Comparison of ENCODE assay signal across 9 mouse cellular contexts in genomic region chr11:116653709-116654221, GRCm38 (mm10). TPM values are rescaled to one million over a fixed set of nuclear protein-coding genes. Genes with fewer than 3 reads are reported as not detected.
DNase-seq lines count a peak whose midpoint lies in the region; ATAC-seq lines count a peak whose summit lies in the region.
"Had no signal": no experiment of that assay in that cellular context is flagged by ENCODE, and none has a peak within 500 bp of the region (broad histone marks: within the 10 kb centered on the region; RNA-seq: fewer than 3 reads in every experiment).

No protein-coding gene starts in this region.

- 0 out of 2 replicates have a peak, but pooled peaks have one; percentile 6 for ATAC-seq in kidney, embryonic 14.5 days (ENCODE audit: low FRiP score, low TSS enrichment)
- no peak for ATAC-seq in embryonic facial prominence, embryonic 12.5 days (ENCODE audit: insufficient number of reproducible peaks, insufficient read depth, low FRiP score, low TSS enrichment)
- ATAC-seq in hindbrain, embryonic 11.5 days (ENCODE audit: low FRiP score), result no peak
- no peak for ATAC-seq in liver, embryonic 15.5 days (ENCODE audit: insufficient read depth)
- no peak for ATAC-seq in megakaryocyte progenitor cell, adult 5-6 weeks (replicated peaks; ENCODE audit: poor library complexity)
- ATAC-seq: Patski had no signal

- peak overlapping the region; percentile 54 for H3K4me3 ChIP-seq in kidney, embryonic 14.5 days (ENCODE audit: low read length)
- peak overlapping the region; percentile 48 for H3K4me3 ChIP-seq in embryonic facial prominence, embryonic 12.5 days
- H3K4me3 ChIP-seq in hindbrain, embryonic 11.5 days (ENCODE audit: low read depth, low read length), result peak overlapping the region; percentile 32
- peak overlapping the region; percentile 38 for H3K4me3 ChIP-seq in liver, embryonic 15.5 days (replicated peaks)

- no peak overlapping the region for H3K27ac ChIP-seq in kidney, embryonic 14.5 days (ENCODE audit: low read depth, low read length)
- no peak overlapping the region for H3K27ac ChIP-seq in embryonic facial prominence, embryonic 12.5 days
- H3K27ac ChIP-seq in hindbrain, embryonic 11.5 days (ENCODE audit: low read depth, low read length), result no peak overlapping the region
- no peak overlapping the region for H3K27ac ChIP-seq in liver, embryonic 15.5 days (replicated peaks)

- no peak for DNase-seq in kidney, adult 9 months
- DNase-seq in adrenal gland, postnatal 10 days, result peak; percentile 66
- peak; percentile 64 for DNase-seq in hindbrain, embryonic 11.5 days (ENCODE audit: low spot score)
- DNase-seq in right cerebral cortex, postnatal 10 days (ENCODE audit: low spot score in 2 of 2), result peak; percentile 65 to 73

- peak overlapping the region; percentile 66 for H3K9ac ChIP-seq in kidney, embryonic 14.5 days (ENCODE audit: low read depth, low read length)
- peak overlapping the region; percentile 63 for H3K9ac ChIP-seq in embryonic facial prominence, embryonic 12.5 days
- peak overlapping the region; percentile 32; the same call in 1 of the 2 replicates for H3K9ac ChIP-seq in hindbrain, embryonic 11.5 days (ENCODE audit: low read depth, low read length)
- no peak overlapping the region for H3K9ac ChIP-seq in liver, embryonic 15.5 days

- H3K4me1 ChIP-seq in kidney, embryonic 14.5 days (ENCODE audit: control insufficient read depth, insufficient read depth, low read length), result peaks cover 24% of the 10 kb centered on the region
- peaks cover 46% of the 10 kb centered on the region for H3K4me1 ChIP-seq in embryonic facial prominence, embryonic 12.5 days
- peaks cover 2% of the 10 kb centered on the region; the same call in 1 of the 2 replicates for H3K4me1 ChIP-seq in hindbrain, embryonic 11.5 days (replicated peaks; ENCODE audit: control insufficient read depth, insufficient read depth, low read length)
- H3K4me1 ChIP-seq in liver, embryonic 15.5 days (replicated peaks), result peaks cover 26% of the 10 kb centered on the region

- peaks cover 23% of the 10 kb centered on the region for H3K27me3 ChIP-seq in kidney, embryonic 14.5 days (ENCODE audit: control insufficient read depth, insufficient read depth, low read length)
- peaks cover 31% of the 10 kb centered on the region for H3K27me3 ChIP-seq in embryonic facial prominence, embryonic 12.5 days
- H3K27me3 ChIP-seq in hindbrain, embryonic 11.5 days (ENCODE audit: control insufficient read depth, insufficient read depth, low read length), result peaks cover 29% of the 10 kb centered on the region
- H3K27me3 ChIP-seq in liver, embryonic 15.5 days, result peaks cover 74% of the 10 kb centered on the region
- H3K27me3 ChIP-seq: Patski had no signal

- peak overlapping the region; percentile 97 for H3K4me2 ChIP-seq in kidney, embryonic 14.5 days (replicated peaks; ENCODE audit: low read depth, low read length)
- peak overlapping the region; percentile 94 for H3K4me2 ChIP-seq in embryonic facial prominence, embryonic 12.5 days (replicated peaks)
- H3K4me2 ChIP-seq in hindbrain, embryonic 11.5 days (replicated peaks; ENCODE audit: low read depth, low read length), result peak overlapping the region; percentile 64
- H3K4me2 ChIP-seq in liver, embryonic 15.5 days, result peak overlapping the region; percentile 59

- H3K36me3 ChIP-seq in kidney, embryonic 14.5 days (ENCODE audit: control insufficient read depth, insufficient read depth, low read length), result no peaks in the 10 kb centered on the region
- H3K36me3 ChIP-seq in embryonic facial prominence, embryonic 12.5 days, result no peaks in the 10 kb centered on the region
- no peaks in the 10 kb centered on the region for H3K36me3 ChIP-seq in hindbrain, embryonic 11.5 days (ENCODE audit: control insufficient read depth, insufficient read depth, low read length)
- H3K36me3 ChIP-seq in liver, embryonic 15.5 days (replicated peaks), result no peaks in the 10 kb centered on the region

- no peaks in the 10 kb centered on the region for H3K9me3 ChIP-seq in kidney, embryonic 14.5 days (ENCODE audit: control insufficient read depth, low read length)
- H3K9me3 ChIP-seq in embryonic facial prominence, embryonic 12.5 days, result no peaks in the 10 kb centered on the region
- no peaks in the 10 kb centered on the region for H3K9me3 ChIP-seq in hindbrain, embryonic 11.5 days (ENCODE audit: control insufficient read depth, low read length)
- no peaks in the 10 kb centered on the region for H3K9me3 ChIP-seq in liver, embryonic 15.5 days (replicated peaks)

- WGBS in kidney, embryonic 14.5 days, result under 1% methylated on average over 46 of the region's 47 CpGs
- WGBS in embryonic facial prominence, embryonic 12.5 days, result under 1% methylated on average over 46 of the region's 47 CpGs
- WGBS in hindbrain, embryonic 11.5 days, result 1% methylated on average over 40 of the region's 47 CpGs
- WGBS in liver, embryonic 15.5 days (ENCODE audit: insufficient replicate concordance), result under 1% methylated on average over 47 of the region's 47 CpGs

RNA-seq across cellular contexts. Expression of gene Cygb, which starts 0.3 kb away (rescaled TPM):
- 11.0 and 11.3 TPM in 2 replicates for polyA plus RNA-seq in kidney, embryonic 14.5 days (2014; fragmentation: Nextera tagmentation; extraction: Ambion mirVana)
- 10 to 100 TPM; 40.8 to 44.7 TPM for total RNA-seq in adrenal gland, postnatal 10 days (2021)
- 6.4 and 7.1 TPM in 2 replicates for polyA plus RNA-seq in embryonic facial prominence, embryonic 12.5 days (2016; fragmentation: Nextera tagmentation; extraction: Ambion mirVana)
- polyA plus RNA-seq in hindbrain, embryonic 11.5 days (2014; fragmentation: Nextera tagmentation; extraction: Ambion mirVana), result 2.4 and 2.8 TPM in 2 replicates
- polyA plus RNA-seq in liver, embryonic 15.5 days (2015; fragmentation: Nextera tagmentation; extraction: Ambion mirVana), result 0.84 and 1.0 TPM in 2 replicates
- not detected in 2 replicates for total RNA-seq in megakaryocyte progenitor cell, adult 5-6 weeks (2015)
- total RNA-seq in megakaryocyte progenitor cell, adult 5-6 weeks (2017), result not detected in 2 replicates

RNA-seq across cellular contexts. Expression of gene Prcd, which starts 0.4 kb away (rescaled TPM):
- 1.1 and 1.4 TPM in 2 replicates for polyA plus RNA-seq in kidney, embryonic 14.5 days (2014; fragmentation: Nextera tagmentation; extraction: Ambion mirVana)
- total RNA-seq in adrenal gland, postnatal 10 days (2021), result 1 to 10 TPM; 4.1 to 6.0 TPM
- 0.59 and 0.86 TPM in 2 replicates for polyA plus RNA-seq in embryonic facial prominence, embryonic 12.5 days (2016; fragmentation: Nextera tagmentation; extraction: Ambion mirVana)
- polyA plus RNA-seq in hindbrain, embryonic 11.5 days (2014; fragmentation: Nextera tagmentation; extraction: Ambion mirVana), result 0.32 and 0.43 TPM in 2 replicates
- polyA plus RNA-seq in liver, embryonic 15.5 days (2015; fragmentation: Nextera tagmentation; extraction: Ambion mirVana), result 0.16 and 0.29 TPM in 2 replicates
- 0.47 TPM in 1 of 2 replicates, not detected in the other for total RNA-seq in megakaryocyte progenitor cell, adult 5-6 weeks (2015)
- total RNA-seq in megakaryocyte progenitor cell, adult 5-6 weeks (2017), result 0.17 TPM in 1 of 2 replicates, not detected in the other

RNA-seq across cellular contexts. Expression of gene Rhbdf2, which starts 26.9 kb away (rescaled TPM):
- 5.4 and 7.2 TPM in 2 replicates for polyA plus RNA-seq in kidney, embryonic 14.5 days (2014; fragmentation: Nextera tagmentation; extraction: Ambion mirVana)
- total RNA-seq in adrenal gland, postnatal 10 days (2021), result 10 to 100 TPM; 11.1 to 14.4 TPM
- 4.5 and 4.7 TPM in 2 replicates for polyA plus RNA-seq in embryonic facial prominence, embryonic 12.5 days (2016; fragmentation: Nextera tagmentation; extraction: Ambion mirVana)
- polyA plus RNA-seq in hindbrain, embryonic 11.5 days (2014; fragmentation: Nextera tagmentation; extraction: Ambion mirVana), result 2.1 and 2.7 TPM in 2 replicates
- 7.2 and 7.5 TPM in 2 replicates for polyA plus RNA-seq in liver, embryonic 15.5 days (2015; fragmentation: Nextera tagmentation; extraction: Ambion mirVana)
- 3.7 and 4.9 TPM in 2 replicates for total RNA-seq in megakaryocyte progenitor cell, adult 5-6 weeks (2015)
- total RNA-seq in megakaryocyte progenitor cell, adult 5-6 weeks (2017), result 2.7 and 3.5 TPM in 2 replicates
